In genomic region chr3:94996946-94997345, GRCm38 (mm10) we compare ENCODE assay signal across 9 mouse cellular contexts. TPM values are rescaled to one million over a fixed set of nuclear protein-coding genes. Genes with fewer than 3 reads are reported as not detected.
A peak's percentile ranks its signal among the peaks of the same experiment; 100 is the strongest.
DNase-seq lines count a peak whose midpoint lies in the region; ATAC-seq and TF ChIP-seq lines count a peak whose summit lies in the region.
"Had no signal": no experiment of that assay in that cellular context is flagged by ENCODE, and none has a peak within 500 bp of the region (broad histone marks: within the 10 kb centered on the region; RNA-seq: fewer than 3 reads in every experiment).

No protein-coding gene starts in this region.

- DNase-seq in 416B (ENCODE audit: low read depth), result peak; percentile 82
- DNase-seq in c-Kit-positive CD71-positive TER-119-positive erythroid progenitor cells, embryonic 14.5 days (ENCODE audit: low spot score), result peak; percentile 80
- peak; percentile 70 to 80 for DNase-seq in frontal cortex, postnatal 25 days (ENCODE audit: low spot score in 2 of 2)
- DNase-seq in kidney, adult 9 months, result peak; percentile 86
- DNase-seq in right cerebral cortex, adult 18-20 months, result peak; percentile 75
- DNase-seq in yolk sac, embryonic 10.5 days (ENCODE audit: low spot score), result no peak

- WGBS in liver, embryonic 15.5 days (ENCODE audit: insufficient replicate concordance), result 18% methylated on average over 2 of the region's 2 CpGs

- peak; percentile 100 for TF ChIP-seq CTCF in E14TG2a.4 (conservative IDR thresholded peaks at IDR 0.05; ENCODE audit: low read length)

- no peaks in the 10 kb centered on the region for H3K4me1 ChIP-seq in E14TG2a.4 (replicated peaks; ENCODE audit: low read depth, low read length)
- H3K4me1 ChIP-seq in liver, embryonic 15.5 days (replicated peaks), result peaks cover 4% of the 10 kb centered on the region
- H3K4me1 ChIP-seq: heart, embryonic 15.5 days had no signal

- peak overlapping the region; percentile 36; the same call in 1 of the 2 replicates for H3K4me2 ChIP-seq in liver, embryonic 15.5 days
- H3K4me2 ChIP-seq: heart, embryonic 15.5 days had no signal

- no peak for ATAC-seq in liver, embryonic 15.5 days (ENCODE audit: insufficient read depth)

- H3K4me3 ChIP-seq in E14TG2a.4 (replicated peaks; ENCODE audit: low read length), result no peak overlapping the region
- no peak overlapping the region for H3K4me3 ChIP-seq in liver, embryonic 15.5 days (replicated peaks)
- H3K4me3 ChIP-seq: heart, embryonic 15.5 days had no signal

- H3K36me3 ChIP-seq in E14TG2a.4 (ENCODE audit: insufficient read depth, low read length), result peaks cover 99% of the 10 kb centered on the region
- H3K36me3 ChIP-seq in liver, embryonic 15.5 days (replicated peaks), result peaks cover 93% of the 10 kb centered on the region

- H3K9me3 ChIP-seq in E14TG2a.4 (ENCODE audit: low read length), result no peaks in the 10 kb centered on the region
- H3K9me3 ChIP-seq in liver, embryonic 15.5 days (replicated peaks), result no peaks in the 10 kb centered on the region
- H3K9me3 ChIP-seq: heart, embryonic 15.5 days had no signal

- H3K9ac ChIP-seq in liver, embryonic 15.5 days, result no peak overlapping the region
- H3K9ac ChIP-seq: heart, embryonic 15.5 days had no signal

- H3K27ac ChIP-seq in liver, embryonic 15.5 days (replicated peaks), result no peak overlapping the region
- H3K27ac ChIP-seq: heart, embryonic 15.5 days had no signal

- H3K27me3 ChIP-seq in E14TG2a.4 (ENCODE audit: insufficient read depth, low read length), result no peaks in the 10 kb centered on the region
- H3K27me3 ChIP-seq in liver, embryonic 15.5 days, result no peaks in the 10 kb centered on the region
- H3K27me3 ChIP-seq: heart, embryonic 15.5 days had no signal

RNA-seq across cellular contexts. Expression of gene Zfp687, which starts 18.3 kb away (rescaled TPM):
- polyA plus RNA-seq in liver, embryonic 15.5 days (2015; fragmentation: Nextera tagmentation; extraction: Ambion mirVana), result 7.2 and 7.4 TPM in 2 replicates

RNA-seq across cellular contexts. Expression of gene Pi4kb, which starts 22.4 kb away (rescaled TPM):
- 8.7 and 10.3 TPM in 2 replicates for polyA plus RNA-seq in liver, embryonic 15.5 days (2015; fragmentation: Nextera tagmentation; extraction: Ambion mirVana)

RNA-seq across cellular contexts. Expression of gene Rfx5, which starts 43.1 kb away (rescaled TPM):
- 1.3 and 1.5 TPM in 2 replicates for polyA plus RNA-seq in liver, embryonic 15.5 days (2015; fragmentation: Nextera tagmentation; extraction: Ambion mirVana)

RNA-seq across cellular contexts. Expression of gene Psmd4, which starts 45.5 kb away (rescaled TPM):
- 151 and 159 TPM in 2 replicates for polyA plus RNA-seq in liver, embryonic 15.5 days (2015; fragmentation: Nextera tagmentation; extraction: Ambion mirVana)
